Mouse (Mus musculus) limb, embryonic 13.5 days (tissue): ENCODE measurements at regions not wholly inside any gene's neighbourhood (a gene's known extent, or its start where the extent isn't known, plus 50 kb on each side); places are given as distances from the start of the nearest gene placed in this dataset.

ENCODE experiments used
- ATAC-seq: fragments of 200-750 bp; cut with Nextera tagmentation; 2 replicates; pipeline ENCODE4 v1.8.0; 2017; ENCODE audit warnings: low read depth, moderate number of reproducible peaks, moderate TSS enrichment; ENCODE audit not compliant: low FRiP score
- H3K27ac ChIP-seq: fragments of 300-500 bp; sonication (generic); 2 replicates; pipeline ENCODE4 v1.5.1; 2015; ENCODE audit warnings: inconsistent platforms, mild to moderate bottlenecking, moderate library complexity
- H3K27me3 ChIP-seq: fragments of 300-500 bp; sonication (generic); 2 replicates; pipeline ENCODE4 v1.6.1; 2015; ENCODE audit warnings: mild to moderate bottlenecking, inconsistent platforms
- H3K36me3 ChIP-seq: fragments of 300-500 bp; sonication (generic); 2 replicates; pipeline ENCODE4 v1.6.1; 2015; ENCODE audit warnings: inconsistent platforms, mild to moderate bottlenecking, moderate library complexity
- H3K4me1 ChIP-seq: fragments of 300-500 bp; sonication (generic); 2 replicates; pipeline ENCODE4 v1.6.1; 2015; ENCODE audit warnings: inconsistent platforms
- H3K4me2 ChIP-seq: fragments of 300-500 bp; sonication (generic); replicated peaks from 2 replicates; pipeline ENCODE4 v1.6.1; 2015; ENCODE audit warnings: inconsistent platforms, mild to moderate bottlenecking, moderate library complexity
- H3K4me3 ChIP-seq: fragments of 300-500 bp; sonication (generic); 2 replicates; pipeline ENCODE4 v1.5.1; 2015; ENCODE audit warnings: moderate library complexity, mild to moderate bottlenecking, inconsistent platforms
- H3K9ac ChIP-seq: fragments of 300-500 bp; sonication (generic); 2 replicates; pipeline ENCODE4 v1.6.1; 2015; ENCODE audit warnings: mild to moderate bottlenecking, inconsistent platforms
- H3K9me3 ChIP-seq: fragments of 300-500 bp; sonication (generic); 2 replicates; pipeline ENCODE4 v1.6.1; 2016; ENCODE audit warnings: inconsistent platforms
- WGBS: fragments of 180-500 bp; shearing (Covaris S2); methylation state at CpG from one replicate; pipeline ENCODE4 v1.1.7; 2015; 5-methylcytosine and 5-hydroxymethylcytosine counted together

- ATAC-seq, result no peak
- Histone ChIP-seq H3K27ac (no peak overlapping the region), H3K4me3 (no peak overlapping the region), H3K9ac (no peak overlapping the region), H3K4me2 (no peak overlapping the region), H3K36me3 (no peaks in the 10 kb centered on the region), H3K9me3 (no peaks in the 10 kb centered on the region), H3K4me1 (no peaks in the 10 kb centered on the region), H3K27me3 (peaks cover 8% of the 10 kb centered on the region; the same call in 1 of the 2 replicates)
Observed at GRCm38 (mm10) chr13:71174335-71174734, 332.7 kb upstream of the Adamts16 start.

- H3K9ac ChIP-seq, result no peak overlapping the region
- no peak for ATAC-seq
- WGBS, result 38% methylated on average over 3 of the region's 3 CpGs
Observed at GRCm38 (mm10) chr13:71166226-71166625, 324.6 kb upstream of the Adamts16 start.

GRCm38 (mm10) chr13:71165096-71165920, 323.7 kb upstream of the Adamts16 start:
- Histone ChIP-seq H3K9ac (no peak overlapping the region), H3K27me3 (no peaks in the 10 kb centered on the region; the same call in 1 of the 2 replicates), H3K9me3 (no peaks in the 10 kb centered on the region), H3K27ac (no peak overlapping the region), H3K4me3 (no peak overlapping the region), H3K36me3 (no peaks in the 10 kb centered on the region), H3K4me1 (no peaks in the 10 kb centered on the region), H3K4me2 (no peak overlapping the region)
- 71% methylated on average over 20 of the region's 20 CpGs for WGBS
- no peak for ATAC-seq

More at GRCm38 (mm10) chr13:71166226-71166625, 324.6 kb upstream of the Adamts16 start:
- Histone ChIP-seq H3K4me2 (no peak overlapping the region), H3K9me3 (no peaks in the 10 kb centered on the region), H3K36me3 (no peaks in the 10 kb centered on the region), H3K4me3 (no peak overlapping the region), H3K27me3 (no peaks in the 10 kb centered on the region), H3K27ac (no peak overlapping the region), H3K4me1 (no peaks in the 10 kb centered on the region)

- Histone ChIP-seq H3K4me2 (no peak overlapping the region), H3K36me3 (no peaks in the 10 kb centered on the region), H3K4me1 (no peaks in the 10 kb centered on the region), H3K27ac (no peak overlapping the region), H3K4me3 (no peak overlapping the region), H3K27me3 (no peaks in the 10 kb centered on the region; the same call in 1 of the 2 replicates), H3K9me3 (no peaks in the 10 kb centered on the region), H3K9ac (no peak overlapping the region)
- ATAC-seq, result no peak
- WGBS, result 85% methylated on average over 2 of the region's 2 CpGs
Observed at GRCm38 (mm10) chr13:71164012-71164411, 322.4 kb upstream of the Adamts16 start.

GRCm38 (mm10) chr13:71162952-71163351, 321.3 kb upstream of the Adamts16 start:
- H3K9me3 ChIP-seq, result no peaks in the 10 kb centered on the region
- no peak for ATAC-seq
- no peaks in the 10 kb centered on the region; the same call in 1 of the 2 replicates for H3K27me3 ChIP-seq

GRCm38 (mm10) chr13:71158300-71158860, 316.8 kb upstream of the Adamts16 start:
- Histone ChIP-seq H3K36me3 (no peaks in the 10 kb centered on the region), H3K4me2 (no peak overlapping the region), H3K27me3 (no peaks in the 10 kb centered on the region; the same call in 1 of the 2 replicates), H3K4me3 (no peak overlapping the region), H3K4me1 (no peaks in the 10 kb centered on the region), H3K27ac (no peak overlapping the region), H3K9ac (no peak overlapping the region), H3K9me3 (no peaks in the 10 kb centered on the region)
- WGBS, result 70% methylated on average over 13 of the region's 13 CpGs
- no peak for ATAC-seq

More at GRCm38 (mm10) chr13:71162952-71163351, 321.3 kb upstream of the Adamts16 start:
- no peak overlapping the region for H3K9ac ChIP-seq
- H3K27ac ChIP-seq, result no peak overlapping the region
- WGBS, result 80% methylated on average over 2 of the region's 2 CpGs
- no peak overlapping the region for H3K4me3 ChIP-seq
- H3K4me1 ChIP-seq, result no peaks in the 10 kb centered on the region
- no peak overlapping the region for H3K4me2 ChIP-seq
- no peaks in the 10 kb centered on the region for H3K36me3 ChIP-seq

- Histone ChIP-seq H3K9me3 (no peaks in the 10 kb centered on the region), H3K9ac (no peak overlapping the region), H3K27me3 (no peaks in the 10 kb centered on the region; the same call in 1 of the 2 replicates), H3K4me3 (no peak overlapping the region), H3K4me1 (no peaks in the 10 kb centered on the region), H3K36me3 (no peaks in the 10 kb centered on the region), H3K4me2 (no peak overlapping the region), H3K27ac (no peak overlapping the region)
- no peak for ATAC-seq
- WGBS, result 53% methylated on average over 14 of the region's 14 CpGs
Observed at GRCm38 (mm10) chr13:71157656-71158299, 316.2 kb upstream of the Adamts16 start.

GRCm38 (mm10) chr13:71150092-71150491, 308.5 kb upstream of the Adamts16 start:
- ATAC-seq, result no peak
- Histone ChIP-seq H3K27ac (no peak overlapping the region), H3K4me1 (no peaks in the 10 kb centered on the region), H3K4me3 (no peak overlapping the region), H3K9me3 (no peaks in the 10 kb centered on the region), H3K9ac (no peak overlapping the region), H3K27me3 (no peaks in the 10 kb centered on the region), H3K4me2 (no peak overlapping the region), H3K36me3 (no peaks in the 10 kb centered on the region)
- WGBS, result 70% methylated on average over 1 of the region's 1 CpGs

GRCm38 (mm10) chr13:71149303-71149696, 307.7 kb upstream of the Adamts16 start:
- ATAC-seq, result no peak
- 62% methylated on average over 5 of the region's 5 CpGs for WGBS
- Histone ChIP-seq H3K27ac (no peak overlapping the region), H3K4me1 (no peaks in the 10 kb centered on the region), H3K4me3 (no peak overlapping the region), H3K9ac (no peak overlapping the region), H3K36me3 (no peaks in the 10 kb centered on the region), H3K4me2 (no peak overlapping the region), H3K27me3 (no peaks in the 10 kb centered on the region), H3K9me3 (no peaks in the 10 kb centered on the region)

GRCm38 (mm10) chr13:71148491-71149302, 307.1 kb upstream of the Adamts16 start:
- Histone ChIP-seq H3K4me2 (no peak overlapping the region), H3K36me3 (no peaks in the 10 kb centered on the region), H3K9ac (no peak overlapping the region), H3K4me1 (no peaks in the 10 kb centered on the region), H3K4me3 (no peak overlapping the region), H3K27me3 (no peaks in the 10 kb centered on the region), H3K9me3 (no peaks in the 10 kb centered on the region), H3K27ac (no peak overlapping the region)
- no peak for ATAC-seq
- WGBS, result 44% methylated on average over 8 of the region's 8 CpGs

GRCm38 (mm10) chr13:71146859-71147443, 305.3 kb upstream of the Adamts16 start:
- no peaks in the 10 kb centered on the region for H3K36me3 ChIP-seq
- H3K9me3 ChIP-seq, result no peaks in the 10 kb centered on the region
- no peak for ATAC-seq
- H3K4me1 ChIP-seq, result no peaks in the 10 kb centered on the region
- no peak overlapping the region for H3K9ac ChIP-seq
- no peak overlapping the region for H3K4me3 ChIP-seq
- H3K4me2 ChIP-seq, result no peak overlapping the region
- 76% methylated on average over 3 of the region's 3 CpGs for WGBS
- H3K27me3 ChIP-seq, result no peaks in the 10 kb centered on the region
- no peak overlapping the region for H3K27ac ChIP-seq
